Mouse (Mus musculus): ENCODE data around the gene Inpp4b.

GRCm38 (mm10) chr8:81798501-81798900 is 456.1 kb downstream of the Inpp4b start:
- TF ChIP-seq CTCF (IDR thresholded peaks at IDR 0.05; ENCODE audit: low read depth) (no peak), EP300 (optimal IDR thresholded peaks at IDR 0.05) (no peak)

Data from stomach, postnatal 0 days (tissue).